Mouse (Mus musculus) spleen, adult 2 months (tissue): ENCODE results near the gene Rdh13. TPM values are rescaled to one million over a fixed set of nuclear protein-coding genes. Genes with fewer than 3 reads are reported as not detected.
A peak's percentile ranks its signal among the peaks of the same experiment; 100 is the strongest.

Experiments
- DNase-seq, 2 experiments: peaks; one replicate each; pipeline versions ENCODE4 v3.0.0 to v3.0.0-alpha.2; 2012 to 2021; ENCODE audit warnings: low spot score in 2 of 2, low read depth in 1 of 2
- H3K27ac ChIP-seq: fragments of 200-500 bp; 2 replicates; pipeline ENCODE4 v1.5.1; 2012; ENCODE audit warnings: low read length, inconsistent platforms; ENCODE audit not compliant: insufficient read depth
- H3K27me3 ChIP-seq: fragments of 200-500 bp; 2 replicates; pipeline ENCODE4 v1.6.1; 2012; ENCODE audit warnings: mild to moderate bottlenecking, moderate library complexity, low read length, inconsistent platforms; ENCODE audit not compliant: control insufficient read depth, insufficient read depth
- H3K36me3 ChIP-seq: fragments of 200-500 bp; 2 replicates; pipeline ENCODE4 v1.6.1; 2012; ENCODE audit warnings: mild to moderate bottlenecking, low read length, inconsistent platforms; ENCODE audit not compliant: control insufficient read depth, insufficient read depth
- H3K4me1 ChIP-seq: fragments of 200-500 bp; 2 replicates; pipeline ENCODE4 v1.6.1; 2011; ENCODE audit warnings: inconsistent platforms; ENCODE audit not compliant: control insufficient read depth, insufficient read depth, insufficient read length
- H3K4me3 ChIP-seq: fragments of 200-500 bp; 2 replicates; pipeline ENCODE4 v1.5.1; 2011; ENCODE audit warnings: mild to moderate bottlenecking, inconsistent platforms; ENCODE audit not compliant: insufficient read depth, insufficient read length; ENCODE audit errors: extremely low read depth
- CTCF ChIP-seq: fragments of 200-500 bp; IDR thresholded peaks from 2 replicates; pipeline ENCODE4 v1.5.1; 2011; ENCODE audit warnings: mild to moderate bottlenecking, inconsistent platforms; ENCODE audit not compliant: insufficient read depth, insufficient read length, insufficient replicate concordance; ENCODE audit errors: extremely low read depth
- POLR2A ChIP-seq: fragments of 200-500 bp; IDR thresholded peaks from 2 replicates; pipeline ENCODE4 v1.6.1; 2011; ENCODE audit warnings: low read depth, low read length, inconsistent platforms
- WGBS: fragments of 180-500 bp; shearing (Covaris S2); methylation state at CpG from one replicate; pipeline ENCODE4 v1.1.7; 2018; 5-methylcytosine and 5-hydroxymethylcytosine counted together
- polyA plus RNA-seq: library from polyadenylated mRNA; depleted of rRNA; stranded (reverse); fragments of >200 nt; gene quantifications from 2 replicates; pipeline ENCODE4 v1.2.3, GENCODE M21; 2012

Rdh13 gene
- polyA plus RNA-seq, 1 experiment: 6.4 TPM

DNA sequence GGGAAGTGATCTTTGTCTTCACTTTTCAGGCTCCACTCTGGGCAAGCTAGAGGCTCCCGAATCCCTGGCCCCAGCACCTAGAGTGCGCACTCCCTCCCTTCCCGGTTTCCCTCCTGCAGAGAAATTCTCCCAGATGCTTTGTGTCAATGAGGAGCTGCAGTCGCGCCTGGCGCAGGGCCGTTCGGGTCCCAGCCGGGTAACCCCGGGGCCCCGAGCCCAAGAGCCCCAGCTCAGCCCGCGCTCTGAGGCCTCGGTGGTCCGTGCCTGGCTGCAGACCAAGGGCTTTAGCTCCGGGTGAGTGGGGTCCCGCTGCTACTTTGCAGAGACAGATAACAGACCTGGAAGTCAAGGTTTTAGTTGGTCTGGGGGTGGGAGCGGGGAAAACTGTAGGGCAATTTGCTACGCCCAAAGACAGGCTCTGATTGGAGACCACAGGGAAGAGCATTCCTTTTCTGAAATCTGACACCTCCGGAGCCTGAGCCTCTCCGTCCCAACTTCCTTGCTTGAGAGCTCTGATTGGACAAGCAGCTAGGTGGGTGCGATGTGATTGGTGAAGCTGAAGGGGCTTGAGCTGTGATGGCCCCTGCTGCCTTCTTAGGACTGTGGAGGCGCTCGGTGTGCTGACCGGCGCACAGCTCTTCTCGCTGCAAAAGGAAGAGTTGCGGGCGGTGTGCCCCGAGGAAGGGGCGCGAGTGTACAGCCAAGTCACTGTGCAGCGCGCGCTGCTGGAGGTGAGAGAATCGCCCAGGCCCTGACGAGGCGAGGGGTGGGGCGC, 32.8 kb upstream of the Rdh13 start:
- peaks cover 15% of the 10 kb centered on the region for H3K36me3 ChIP-seq
- H3K4me3 ChIP-seq: peak overlapping the region; percentile 49; the same call in 1 of the 2 replicates
- no peak for DNase-seq
- TF ChIP-seq CTCF (no peak), POLR2A (no peak)
- H3K4me1 ChIP-seq: no peaks in the 10 kb centered on the region
- WGBS: 24% methylated on average over 39 of the region's 39 CpGs
- peaks cover 4% of the 10 kb centered on the region for H3K27me3 ChIP-seq
- no peak overlapping the region for H3K27ac ChIP-seq

DNA sequence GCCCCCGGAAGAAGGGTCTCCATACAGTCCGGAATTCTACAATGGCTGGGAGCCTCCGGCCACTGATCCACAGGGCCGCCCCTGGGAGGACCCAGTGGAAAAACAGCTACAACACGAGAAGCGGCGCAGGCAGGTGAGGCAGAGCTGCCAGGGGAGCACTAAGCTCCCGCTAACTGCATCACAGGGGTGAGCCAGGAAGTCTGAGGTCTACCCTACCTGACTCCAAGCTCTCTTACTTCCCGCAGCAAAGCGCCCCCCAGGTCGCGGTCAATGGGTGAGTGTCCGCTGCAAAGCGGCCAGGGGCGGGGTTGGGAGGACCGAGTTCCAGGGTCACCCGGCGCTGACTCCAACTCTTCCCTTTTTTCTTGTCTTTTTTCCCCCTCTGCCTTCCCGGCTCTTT, 28.5 kb upstream of the Rdh13 start:
- TF ChIP-seq POLR2A (no peak), CTCF (no peak)
- no peak overlapping the region for H3K27ac ChIP-seq
- H3K27me3 ChIP-seq: peaks cover 5% of the 10 kb centered on the region
- no peak for DNase-seq
- H3K4me3 ChIP-seq: no peak overlapping the region
- WGBS: 39% methylated on average over 19 of the region's 19 CpGs
- no peaks in the 10 kb centered on the region for H3K36me3 ChIP-seq
- H3K4me1 ChIP-seq: no peaks in the 10 kb centered on the region

DNA sequence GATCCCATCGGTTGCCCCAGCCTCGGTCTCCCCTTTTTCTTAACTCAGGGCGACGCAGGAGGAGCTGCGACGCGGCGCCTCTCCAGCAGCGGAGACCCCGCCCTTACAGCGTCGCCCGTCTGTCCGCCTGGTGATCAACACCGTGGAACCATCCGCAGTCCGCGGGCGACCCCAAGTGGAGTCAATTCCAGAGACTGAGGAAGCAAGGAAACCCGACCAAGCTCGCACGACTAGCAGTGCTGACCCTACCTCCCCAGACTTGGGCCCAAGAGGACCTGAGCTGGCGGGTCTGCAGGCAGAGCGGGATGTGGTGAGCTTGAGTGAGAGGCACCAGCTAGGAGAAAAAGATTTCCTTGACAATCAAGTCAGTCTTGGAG, 25.7 kb upstream of the Rdh13 start:
- 27% methylated on average over 24 of the region's 24 CpGs for WGBS
- no peaks in the 10 kb centered on the region for H3K4me1 ChIP-seq
- no peak overlapping the region for H3K4me3 ChIP-seq
- peaks cover 3% of the 10 kb centered on the region; the same call in 1 of the 2 replicates for H3K27me3 ChIP-seq
- DNase-seq: peak in 1 of 2 experiments; percentile 29
- no peaks in the 10 kb centered on the region for H3K36me3 ChIP-seq
- TF ChIP-seq CTCF (no peak), POLR2A (no peak)
- H3K27ac ChIP-seq: no peak overlapping the region

- Histone ChIP-seq H3K4me1 (no peaks in the 10 kb centered on the region), H3K36me3 (no peaks in the 10 kb centered on the region), H3K4me3 (no peak overlapping the region; the same call in 1 of the 2 replicates), H3K27me3 (peaks cover 3% of the 10 kb centered on the region; the same call in 1 of the 2 replicates), H3K27ac (no peak overlapping the region)
- no peak for TF ChIP-seq CTCF
- TF ChIP-seq POLR2A: no peak
- DNase-seq: no peak
- 35% methylated on average over 35 of the region's 35 CpGs for WGBS
Measured at GRCm38 (mm10) chr7:4470275-4471178, 25.1 kb upstream of the Rdh13 start.

DNA sequence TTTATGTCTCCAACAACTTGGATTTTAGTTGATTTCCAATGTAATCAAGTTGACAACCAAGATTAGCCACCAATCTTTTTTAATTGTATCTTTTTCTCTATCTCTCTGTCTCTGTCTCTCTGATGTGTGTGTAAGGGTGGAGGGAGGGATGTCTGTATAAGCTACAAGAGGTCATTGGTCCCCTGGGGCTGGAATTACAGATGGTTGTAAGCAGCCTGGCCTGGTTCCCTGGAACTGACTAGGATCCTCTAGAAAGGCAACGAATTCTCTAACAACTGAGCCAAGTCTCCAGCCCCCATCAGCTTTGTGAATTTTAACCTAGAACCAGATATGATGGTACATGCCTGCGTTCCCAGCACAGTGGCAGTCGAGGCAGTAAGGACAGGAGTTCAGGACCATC, 22.4 kb upstream of the Rdh13 start:
- H3K27ac ChIP-seq: no peak overlapping the region
- H3K4me3 ChIP-seq: no peak overlapping the region
- WGBS: 82% methylated on average over 3 of the region's 3 CpGs
- TF ChIP-seq CTCF (no peak), POLR2A (no peak)
- no peak for DNase-seq
- no peaks in the 10 kb centered on the region for H3K36me3 ChIP-seq
- H3K27me3 ChIP-seq: peaks cover 1% of the 10 kb centered on the region; the same call in 1 of the 2 replicates
- H3K4me1 ChIP-seq: 0 out of 2 replicates have a peak, but pooled peaks cover 3% of the 10 kb centered on the region

DNA sequence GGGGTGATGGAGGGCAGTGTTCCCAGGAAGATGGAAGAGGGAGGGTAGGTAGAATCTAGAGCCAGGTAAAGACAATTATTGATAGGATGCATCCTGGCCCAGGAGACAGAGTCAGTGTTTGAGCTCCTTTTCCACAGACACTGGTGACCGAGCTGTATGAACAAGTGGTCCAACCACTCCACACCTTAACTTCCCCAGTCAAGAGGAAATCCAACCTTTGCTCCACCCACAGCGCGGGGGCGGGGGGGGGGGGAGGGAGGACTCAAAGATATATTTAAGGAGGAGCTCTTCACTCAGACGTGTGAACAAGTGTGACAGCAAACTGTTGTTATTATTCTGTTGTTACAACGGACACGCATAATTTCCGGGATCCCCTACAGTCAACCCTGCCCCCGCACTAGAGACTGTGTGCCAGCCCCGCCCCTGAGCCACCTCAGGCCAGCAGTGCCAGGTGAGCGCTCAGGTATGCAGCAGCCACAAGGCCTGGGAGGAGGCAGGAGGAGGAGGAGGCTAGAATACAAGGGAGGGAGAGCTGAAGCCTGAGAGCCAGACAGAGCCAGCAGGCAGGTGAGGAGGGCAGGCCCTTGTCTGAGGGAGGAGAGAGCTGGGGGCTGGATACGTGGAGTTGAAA, 18.9 kb upstream of the Rdh13 start:
- Histone ChIP-seq H3K4me1 (0 out of 2 replicates have a peak, but pooled peaks cover 3% of the 10 kb centered on the region), H3K27ac (no peak overlapping the region; the same call in 1 of the 2 replicates), H3K4me3 (no peak overlapping the region), H3K36me3 (no peaks in the 10 kb centered on the region), H3K27me3 (no peaks in the 10 kb centered on the region)
- 16% methylated on average over 12 of the region's 12 CpGs for WGBS
- DNase-seq: peak in 1 of 2 experiments; percentile 41
- no peak for TF ChIP-seq CTCF
- no peak for TF ChIP-seq POLR2A
